Mouse (Mus musculus) induced T-regulatory cell, adult 2 months (primary cell): Measurements from ENCODE around the gene Fli1.

Experiments used
- DNase-seq: peaks from one replicate; pipeline ENCODE4 v3.0.0-alpha.2; 2012; ENCODE audit warnings: low read depth

Gene Fli1

DNA sequence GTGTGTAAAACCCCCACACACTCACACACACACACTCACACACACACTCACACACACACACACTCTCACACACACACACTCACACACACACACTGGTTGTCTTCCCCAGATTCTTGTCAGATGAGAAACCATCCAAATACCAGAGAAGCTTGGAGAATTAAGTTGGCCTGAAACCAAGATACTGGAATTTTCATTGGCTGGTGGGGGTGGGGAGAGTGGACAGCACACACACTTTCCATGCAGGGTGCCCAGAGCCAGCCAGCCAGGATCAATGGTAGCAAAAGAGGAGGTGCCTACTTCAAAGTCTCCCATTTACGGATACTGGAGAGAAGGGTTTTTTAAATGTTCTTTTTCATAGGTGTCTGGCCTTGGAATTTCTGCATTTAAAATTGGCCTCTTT, 74.3 kb downstream of the Fli1 start:
- DNase-seq, result no peak

DNA sequence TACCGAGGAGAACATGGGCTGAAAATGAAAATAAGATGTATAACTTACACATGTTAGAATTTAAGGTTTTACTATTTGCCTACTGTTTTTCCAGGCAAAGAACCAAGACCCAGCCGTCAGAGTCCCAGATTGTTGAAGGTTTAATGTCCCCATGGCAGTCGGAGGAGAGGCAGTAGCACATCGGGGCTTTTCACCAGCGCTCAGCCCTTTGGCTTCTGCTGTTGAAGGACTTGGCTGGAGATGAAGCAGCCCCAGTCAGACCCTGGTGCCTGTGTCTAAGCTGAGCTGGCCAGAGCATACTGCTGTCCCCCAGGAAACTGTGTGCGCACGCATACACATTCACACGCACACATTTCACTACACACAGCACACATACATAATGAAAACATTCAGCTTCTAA, 75.2 kb downstream of the Fli1 start:
- DNase-seq, result no peak

DNA sequence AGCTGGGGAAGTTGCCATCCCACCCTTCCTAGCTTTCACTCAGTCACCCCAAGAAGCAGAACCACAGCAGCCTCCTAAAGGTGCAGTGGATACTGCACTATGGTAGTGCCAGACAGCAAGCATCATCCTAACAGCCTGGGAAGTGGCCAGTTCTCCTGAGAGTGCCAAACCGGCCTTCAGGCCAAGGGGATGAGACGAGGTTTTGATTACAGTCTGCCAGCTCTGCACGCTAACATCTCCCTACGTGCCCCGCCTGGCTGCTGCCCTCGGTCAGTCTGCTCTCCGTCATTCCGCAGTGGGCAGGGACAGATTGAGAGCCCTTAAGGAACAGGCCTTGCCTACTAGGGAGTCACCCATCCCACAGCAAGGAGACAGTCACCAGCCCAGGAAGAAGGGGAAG, 75.8 kb downstream of the Fli1 start:
- no peak for DNase-seq

DNA sequence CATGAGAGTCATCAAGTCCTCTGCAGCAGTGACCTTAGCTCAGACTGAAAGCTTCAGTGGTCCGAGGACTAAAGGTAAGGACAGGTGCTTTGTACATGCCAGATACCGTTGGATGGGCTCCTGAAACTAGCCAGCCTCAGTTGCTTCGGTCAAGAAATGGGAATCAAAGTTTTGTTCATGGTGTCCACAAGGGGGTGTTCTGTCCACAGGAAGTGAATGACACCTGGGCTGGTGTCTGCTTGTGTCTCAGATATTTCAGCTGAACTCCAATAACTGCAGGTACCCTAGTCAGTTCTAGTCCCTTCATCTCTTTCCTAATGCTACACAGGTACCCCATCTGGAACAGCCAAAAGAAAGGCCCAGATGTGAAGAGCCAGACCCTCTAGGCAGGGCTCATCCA, 86.0 kb downstream of the Fli1 start:
- DNase-seq, result peak; percentile 38

DNA sequence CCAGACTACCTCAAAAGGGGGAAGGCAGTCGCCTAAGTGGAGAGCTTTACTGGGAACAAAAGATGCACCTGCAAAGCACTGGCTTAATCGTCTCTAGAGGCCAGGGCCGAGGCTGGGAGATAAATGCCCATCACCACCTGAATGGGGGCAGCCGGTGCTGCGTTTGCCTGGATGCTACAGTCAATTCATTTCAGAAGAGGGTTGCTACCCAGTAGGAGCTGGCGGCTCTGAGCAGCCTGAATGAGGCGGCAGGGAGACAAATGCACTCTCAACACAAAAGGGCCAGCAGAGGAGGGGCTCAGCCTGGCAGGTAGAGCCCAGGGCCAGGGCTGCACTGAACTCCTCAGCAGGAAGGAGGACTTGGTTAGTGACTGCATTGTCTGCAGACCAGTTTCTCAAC, 92.5 kb downstream of the Fli1 start:
- DNase-seq, result no peak

DNA sequence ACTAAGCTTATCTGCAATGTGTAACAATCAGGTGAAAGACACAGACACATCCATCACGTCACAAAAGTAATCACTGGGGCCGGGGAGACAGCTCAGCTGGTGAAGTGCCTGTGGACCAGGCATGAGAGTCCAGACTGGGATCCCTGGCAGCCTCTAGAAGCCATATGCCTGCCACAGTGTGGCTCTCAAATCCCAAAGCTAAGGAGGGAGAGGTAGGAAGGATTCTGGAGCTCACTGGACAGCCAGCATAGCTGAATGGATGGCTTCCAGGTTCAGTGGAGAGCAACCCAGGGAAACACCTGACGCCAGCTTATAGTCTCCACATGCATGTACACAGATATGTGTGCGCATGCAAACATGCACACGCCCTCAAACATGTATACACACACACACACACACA, 93.9 kb downstream of the Fli1 start:
- DNase-seq, result no peak

DNA sequence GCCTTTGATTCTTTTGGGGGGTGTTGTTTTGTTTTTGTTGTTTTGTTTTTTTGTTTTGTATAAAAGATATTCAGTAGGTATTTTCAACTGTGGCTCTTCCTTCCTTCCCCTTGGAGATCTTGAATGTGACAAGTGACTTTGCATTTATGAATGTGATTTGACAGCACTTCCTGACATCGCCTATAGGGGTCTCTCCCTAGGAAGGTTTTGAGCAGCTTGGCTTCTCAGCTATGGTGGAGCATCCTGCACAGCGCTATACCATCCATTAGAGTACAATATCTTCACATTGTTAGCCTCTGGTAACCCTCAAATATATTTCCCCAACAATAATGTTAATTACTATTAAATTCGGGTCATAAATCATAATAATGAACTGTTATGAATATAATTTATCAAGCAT, 96.9 kb downstream of the Fli1 start:
- DNase-seq, result peak; percentile 69

DNA sequence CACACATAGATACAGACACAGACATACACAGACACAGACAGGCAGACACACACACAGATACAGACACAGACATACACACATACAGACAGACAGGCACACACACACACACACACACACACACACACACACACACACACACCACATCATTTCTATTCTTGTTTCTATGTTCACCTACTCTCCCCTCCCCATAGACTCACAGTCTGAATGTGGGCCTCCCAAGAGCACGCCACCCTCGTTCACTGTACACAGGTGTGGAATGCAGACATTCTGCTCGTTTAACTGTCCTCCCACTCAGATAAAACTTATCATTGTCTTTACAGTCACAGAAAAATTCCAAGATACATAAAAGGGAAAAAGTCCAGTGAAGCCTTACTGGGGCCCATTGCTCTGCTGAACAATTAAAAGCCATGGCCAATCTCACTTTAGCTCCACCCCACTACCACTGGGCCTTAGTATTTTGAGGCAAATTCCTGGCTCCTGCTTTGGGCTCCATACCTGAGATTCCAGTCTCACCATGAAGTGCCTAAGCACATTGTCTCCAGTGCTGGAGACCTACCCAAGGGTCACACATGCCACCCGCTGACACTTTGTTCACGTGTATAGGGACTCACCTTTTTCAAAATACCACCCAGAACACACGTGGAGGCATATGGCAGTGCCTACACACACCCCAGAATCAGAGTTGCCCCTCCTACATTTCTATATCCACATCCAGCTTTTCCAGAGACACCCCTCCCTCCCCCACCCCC, 98.0 kb downstream of the Fli1 start:
- DNase-seq, result no peak

DNA sequence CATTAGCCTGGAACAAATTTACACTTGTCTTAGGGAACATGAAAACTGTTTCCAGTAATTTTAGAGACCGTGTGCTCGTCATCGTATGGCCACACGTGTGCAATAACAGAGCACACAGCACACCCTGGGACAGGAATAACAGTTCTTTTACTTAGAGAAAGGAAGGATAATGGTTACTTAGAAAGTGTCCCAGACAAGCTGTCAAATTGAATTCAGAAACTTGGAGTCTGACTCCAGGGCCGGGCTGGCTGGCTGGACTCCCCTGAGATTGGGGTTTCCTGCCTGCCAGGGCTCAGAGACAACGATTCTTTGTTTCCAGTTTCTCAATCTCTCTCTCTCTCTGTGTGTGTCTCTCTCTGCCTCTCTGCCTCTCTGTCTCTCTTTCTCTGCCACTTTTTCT, 98.8 kb downstream of the Fli1 start:
- DNase-seq, result no peak

DNA sequence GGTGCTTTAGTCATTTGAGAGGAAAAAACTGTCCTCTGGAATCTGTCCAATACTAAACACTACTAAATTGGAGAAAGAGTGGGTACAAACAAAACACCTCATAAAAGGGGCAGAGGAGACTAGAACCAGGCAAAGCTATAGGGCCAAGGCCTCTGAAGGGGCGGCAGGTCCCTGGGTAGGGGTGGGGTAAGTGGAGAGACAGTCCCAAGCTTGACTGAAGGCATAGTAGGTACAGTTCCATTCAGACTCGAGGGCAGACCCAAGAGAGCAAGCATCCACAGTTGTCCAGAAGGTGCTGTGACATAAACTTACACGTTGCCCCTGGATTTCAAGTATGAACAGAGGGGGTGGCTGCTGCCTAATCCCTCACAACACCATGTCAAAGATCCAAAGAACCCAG, 99.5 kb downstream of the Fli1 start:
- DNase-seq, result no peak

DNA sequence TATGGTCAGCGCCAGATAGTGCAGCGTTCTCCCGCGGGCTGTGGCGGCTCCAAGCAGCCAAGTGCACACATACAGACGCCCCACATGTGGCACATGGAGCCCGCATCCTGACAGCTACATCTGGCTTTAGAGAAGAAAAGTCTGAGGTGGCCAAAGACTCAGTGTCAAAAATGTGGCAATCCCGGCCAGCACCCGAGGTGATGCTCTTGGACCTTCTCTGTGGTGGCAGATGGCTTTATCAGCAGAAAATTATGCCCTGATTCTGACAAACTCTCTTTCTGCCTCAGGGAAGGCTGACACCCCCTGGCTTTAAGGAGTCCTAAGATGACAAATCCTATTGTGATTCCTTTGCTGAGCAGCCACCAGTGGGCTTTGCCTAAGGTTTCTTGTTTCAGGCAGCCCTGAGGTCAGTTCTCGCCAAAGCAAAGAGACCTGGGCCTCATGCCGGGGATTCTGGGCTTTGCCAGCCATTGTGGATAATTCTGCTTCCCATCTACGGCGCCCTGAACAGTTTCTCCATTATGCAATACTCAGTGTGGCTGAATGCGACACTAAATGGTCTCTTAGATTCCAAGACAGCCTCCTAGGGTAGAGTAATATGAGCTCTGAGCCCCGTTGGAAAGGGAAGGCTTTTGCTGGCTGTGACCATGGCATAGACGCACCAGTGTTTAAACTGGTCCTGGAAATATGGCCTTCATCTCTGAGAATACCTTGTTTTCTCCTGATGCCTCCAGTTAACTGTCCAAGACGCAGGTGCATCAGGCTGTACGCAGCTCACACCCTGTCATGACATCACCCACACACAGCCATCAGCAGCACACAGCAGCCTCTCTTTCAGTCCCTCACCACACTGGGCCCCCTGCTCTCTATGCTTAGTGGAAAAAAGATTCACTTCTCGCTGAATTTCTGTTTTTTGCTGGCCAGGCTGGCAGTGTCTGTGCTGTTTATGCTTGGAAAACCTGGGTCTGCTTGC, 108.1 kb downstream of the Fli1 start:
- DNase-seq, result no peak

DNA sequence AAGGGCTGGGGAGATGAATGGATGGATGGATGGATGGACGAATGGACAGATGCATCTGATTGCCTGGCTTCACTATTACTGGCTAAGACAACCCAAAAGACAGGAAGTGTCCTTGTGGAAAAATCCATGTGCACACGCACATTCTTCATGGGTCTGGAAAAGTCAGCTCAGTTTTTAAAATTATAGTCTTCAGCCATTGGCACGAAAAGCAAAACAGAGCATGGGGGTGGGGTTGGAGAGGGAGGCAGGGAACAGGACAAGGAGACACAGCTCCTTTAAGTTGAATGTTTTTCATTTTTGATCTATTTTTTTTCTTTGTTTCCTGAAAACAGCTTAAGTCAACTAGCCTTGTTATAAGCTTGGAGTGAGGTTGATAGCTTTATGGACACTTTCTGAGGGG, 111.6 kb downstream of the Fli1 start:
- no peak for DNase-seq

DNA sequence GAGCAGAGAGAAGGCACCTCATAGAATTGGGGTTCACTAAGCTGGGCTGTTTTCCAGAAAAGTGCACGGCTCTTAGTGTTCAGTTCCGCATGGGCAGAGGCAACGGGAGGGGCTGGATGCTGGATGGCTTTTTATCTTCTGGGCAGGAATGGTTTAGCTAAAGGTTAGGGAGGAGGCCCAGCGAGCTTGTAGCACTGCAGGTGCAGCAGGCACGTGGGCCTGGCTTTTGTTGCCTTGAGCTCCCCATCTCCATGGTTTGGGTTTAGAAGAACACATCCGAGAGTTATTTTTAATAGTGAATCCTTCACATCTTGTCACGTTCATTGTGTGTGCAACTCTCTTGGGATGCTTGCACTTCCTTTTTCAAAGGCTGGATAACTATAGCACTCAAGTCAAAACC, 117.3 kb downstream of the Fli1 start:
- no peak for DNase-seq

DNA sequence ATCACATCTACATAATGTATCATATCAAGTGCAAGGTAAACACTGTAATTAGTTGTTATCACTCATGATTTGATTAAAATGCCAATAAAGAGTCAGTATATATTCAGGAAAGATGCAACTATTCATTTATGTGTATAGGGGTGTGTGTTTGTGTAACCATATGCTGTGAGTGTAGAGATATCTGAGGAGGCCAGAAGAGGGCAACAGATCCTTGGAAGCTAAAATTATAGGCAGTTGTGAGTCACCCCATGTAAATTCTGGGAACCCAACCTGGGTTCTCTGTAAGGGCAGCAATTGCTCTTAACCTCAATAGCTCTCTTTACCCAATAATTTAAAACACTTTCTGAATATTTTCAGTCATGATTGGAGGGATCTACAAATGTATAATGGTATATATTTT, 122.0 kb downstream of the Fli1 start:
- no peak for DNase-seq

DNA sequence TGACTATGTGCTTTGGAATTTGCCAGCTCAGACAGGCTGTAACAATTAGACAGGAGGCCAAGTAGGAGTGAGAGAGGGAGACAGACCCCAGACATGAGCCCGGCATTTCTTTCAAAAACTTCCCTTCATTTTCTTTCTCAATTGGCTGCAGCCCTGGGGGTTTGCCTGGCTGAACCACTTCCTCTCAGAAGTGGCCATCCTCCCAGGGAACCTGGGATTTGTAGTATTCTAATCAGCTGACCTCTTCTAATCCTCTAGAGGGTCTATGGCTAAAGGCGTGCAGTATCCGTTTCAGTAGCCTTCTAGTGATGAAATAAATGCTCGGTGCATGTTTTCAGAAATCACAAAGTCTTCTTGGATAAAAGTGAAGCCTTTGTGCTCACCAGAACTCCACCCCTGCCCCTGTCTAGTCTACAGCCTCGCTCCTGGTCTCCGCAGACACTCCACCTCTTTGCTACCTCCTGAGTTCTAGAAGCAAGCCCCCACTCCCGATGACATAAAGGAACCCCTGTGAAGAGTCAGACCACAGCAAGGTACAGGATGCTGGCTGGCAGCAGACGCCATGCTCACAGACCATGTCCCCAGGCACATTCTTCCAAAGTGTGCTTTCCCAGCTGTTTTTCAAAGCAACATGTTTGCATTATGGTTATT, 125.1 kb downstream of the Fli1 start:
- no peak for DNase-seq

DNA sequence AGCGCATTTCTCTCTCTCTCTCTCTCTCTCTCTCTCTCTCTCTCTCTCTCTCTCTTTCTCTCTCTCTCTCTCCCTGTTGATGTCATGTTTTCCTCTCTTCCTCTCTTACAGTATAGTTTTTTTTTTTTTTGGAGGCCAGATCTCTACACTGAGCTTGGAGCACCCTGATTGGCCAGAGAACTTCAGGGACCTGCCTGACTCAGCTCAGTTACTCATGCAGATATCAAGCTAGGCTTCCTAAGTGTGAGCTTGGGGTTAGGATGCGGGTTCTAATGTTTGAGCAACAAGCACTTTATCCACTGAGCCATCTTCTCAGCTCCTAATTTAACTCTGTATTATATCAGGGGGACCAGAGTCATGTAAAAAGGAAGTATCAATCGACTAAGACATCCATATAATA, 126.7 kb downstream of the Fli1 start:
- no peak for DNase-seq

DNA sequence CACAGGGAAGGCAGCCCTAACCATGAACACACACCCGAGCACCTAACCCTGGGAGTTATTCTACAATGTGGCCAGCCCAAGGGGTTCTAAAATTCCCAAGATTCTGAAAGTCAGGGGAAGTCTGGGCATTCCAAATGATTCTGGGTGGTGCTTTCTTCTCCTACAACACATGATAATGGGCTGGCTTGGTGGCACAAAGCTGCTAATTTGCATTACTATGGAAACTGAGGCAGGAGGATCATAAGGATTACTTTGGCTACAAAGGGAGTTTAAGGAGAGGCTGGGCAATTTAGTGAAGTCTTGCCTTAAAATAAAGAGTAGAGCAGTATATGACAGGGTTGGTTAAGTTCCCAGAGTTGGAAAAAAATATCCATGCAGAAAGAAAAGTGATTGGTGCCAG, 127.7 kb downstream of the Fli1 start:
- DNase-seq, result no peak

DNA sequence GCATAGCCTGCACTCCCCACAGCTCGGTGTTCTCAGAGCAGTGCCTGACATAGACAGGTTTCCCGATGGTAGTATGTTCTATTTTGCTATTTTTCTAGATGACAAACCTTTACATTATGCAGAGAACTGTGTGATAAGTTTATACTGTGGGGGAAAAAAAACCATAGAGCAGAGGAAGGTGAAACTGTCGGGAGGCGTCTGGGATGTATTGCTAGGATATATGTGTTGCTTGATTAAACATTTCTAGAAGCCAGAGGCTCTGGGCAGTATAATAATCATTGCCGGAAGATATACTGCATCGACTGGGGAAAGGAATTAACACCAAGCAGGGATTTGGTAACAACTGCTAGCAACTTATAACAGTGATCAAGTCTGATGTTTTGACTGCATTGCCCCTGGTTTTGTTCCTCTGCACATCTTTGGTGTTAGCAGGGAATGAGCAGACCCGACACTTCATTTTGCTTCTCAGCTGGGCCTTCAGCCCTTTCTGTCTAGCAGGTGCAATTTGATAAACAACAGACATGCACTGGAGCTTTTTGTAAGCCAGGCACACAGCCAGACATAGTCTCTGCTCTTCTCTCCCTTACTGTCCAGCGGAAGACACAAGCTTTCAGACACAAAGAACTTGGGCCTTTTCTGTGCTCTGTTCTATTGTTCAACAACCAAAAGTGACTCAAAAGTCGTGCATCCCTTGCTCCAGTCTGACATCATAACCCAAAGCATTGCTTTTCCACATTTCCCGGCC, 129.7 kb downstream of the Fli1 start:
- DNase-seq, result no peak

DNA sequence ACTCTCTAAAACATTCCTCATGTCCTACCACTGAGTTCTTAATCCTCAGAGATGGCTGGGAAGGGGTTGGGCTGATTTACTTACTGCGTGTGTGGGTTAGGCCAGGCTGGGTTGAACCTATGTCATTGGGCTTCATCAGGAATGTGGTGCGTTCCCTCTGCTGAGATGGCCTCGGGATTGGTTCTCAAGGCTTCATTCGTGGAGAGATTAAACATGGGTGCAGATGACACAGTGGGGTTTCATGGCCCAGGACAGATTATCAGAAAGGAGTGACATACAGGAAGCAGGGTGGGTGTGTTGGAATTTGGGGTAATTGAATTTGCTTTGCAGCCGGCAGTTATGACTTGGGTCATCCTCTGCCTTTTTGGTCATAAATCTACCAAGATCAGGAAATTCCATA, 131.2 kb downstream of the Fli1 start:
- no peak for DNase-seq

DNA sequence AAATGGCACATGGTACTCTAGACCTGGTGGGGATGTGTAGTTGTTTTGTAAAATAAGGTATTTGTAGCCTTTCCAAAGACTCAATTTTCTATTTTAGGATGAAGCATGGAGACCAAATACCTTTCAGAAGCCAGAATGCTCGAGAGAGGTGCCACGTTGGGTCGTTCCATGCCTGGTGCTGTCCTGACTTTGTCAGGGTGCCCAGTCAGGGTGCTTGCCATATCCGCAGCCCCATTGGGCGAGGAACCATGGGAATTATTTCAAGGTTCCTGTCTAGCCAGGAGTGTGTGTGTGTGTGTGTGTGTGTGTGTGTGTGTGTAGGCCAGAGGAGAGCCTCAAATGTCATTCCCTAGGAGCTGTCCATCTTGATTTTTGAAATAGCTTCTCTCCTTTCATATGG, 132.0 kb downstream of the Fli1 start:
- DNase-seq, result no peak

DNA sequence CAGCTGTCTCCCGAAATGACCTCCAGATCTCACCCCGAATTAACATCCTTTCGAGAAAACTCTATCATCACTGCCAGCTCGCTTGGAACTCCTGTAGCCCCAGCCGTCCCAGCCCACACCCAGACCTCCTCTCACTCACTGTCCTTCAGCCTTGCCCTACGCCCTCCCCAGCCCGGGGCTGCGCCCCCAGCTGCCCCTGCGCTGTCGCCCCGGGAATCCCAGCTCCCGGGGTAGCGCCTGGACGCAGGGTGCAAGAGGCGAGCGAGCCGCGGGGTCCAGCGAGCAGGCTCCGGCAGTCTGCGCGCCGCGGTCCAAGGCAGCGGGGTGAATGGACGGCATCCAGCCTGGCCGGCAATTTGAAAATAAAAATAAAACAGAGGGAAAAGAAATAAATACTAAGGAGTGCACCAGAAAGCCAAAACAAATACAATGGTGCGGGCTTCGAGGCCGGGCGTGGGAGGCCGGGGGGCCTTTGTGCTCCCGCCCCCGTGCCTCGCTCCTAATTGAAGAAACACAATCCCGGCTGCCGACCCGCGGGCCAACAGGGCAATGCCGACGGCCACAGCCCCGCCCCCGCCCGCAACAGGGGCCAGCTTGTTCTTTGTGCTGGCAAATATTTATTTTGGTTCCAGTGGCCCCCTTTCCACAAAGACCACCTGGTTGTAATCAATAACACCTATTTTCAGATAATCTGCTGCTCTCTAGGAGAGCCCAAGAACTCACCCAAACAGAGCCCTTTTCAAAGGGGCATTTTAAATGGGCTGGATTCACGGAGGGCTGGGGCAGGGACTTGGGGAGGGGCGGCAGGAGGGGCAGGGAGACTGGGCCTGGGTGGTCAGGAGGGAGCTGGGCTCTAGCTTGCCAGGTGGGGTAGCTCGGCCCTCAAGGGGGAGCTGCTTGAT, 133.3 kb downstream of the Fli1 start:
- DNase-seq, result no peak
